Mouse (Mus musculus) kidney, postnatal 36 days (tissue): Measurements from ENCODE around the gene Ube4b.
A peak's percentile ranks its signal among the peaks of the same experiment; 100 is the strongest.

ENCODE experiments used
- DNase-seq, 2 experiments: peaks; one replicate each; pipeline ENCODE4 v3.0.0; 2021 to 2022; ENCODE audit warnings: mixed read lengths in 2 of 2

The Ube4b gene

DNA sequence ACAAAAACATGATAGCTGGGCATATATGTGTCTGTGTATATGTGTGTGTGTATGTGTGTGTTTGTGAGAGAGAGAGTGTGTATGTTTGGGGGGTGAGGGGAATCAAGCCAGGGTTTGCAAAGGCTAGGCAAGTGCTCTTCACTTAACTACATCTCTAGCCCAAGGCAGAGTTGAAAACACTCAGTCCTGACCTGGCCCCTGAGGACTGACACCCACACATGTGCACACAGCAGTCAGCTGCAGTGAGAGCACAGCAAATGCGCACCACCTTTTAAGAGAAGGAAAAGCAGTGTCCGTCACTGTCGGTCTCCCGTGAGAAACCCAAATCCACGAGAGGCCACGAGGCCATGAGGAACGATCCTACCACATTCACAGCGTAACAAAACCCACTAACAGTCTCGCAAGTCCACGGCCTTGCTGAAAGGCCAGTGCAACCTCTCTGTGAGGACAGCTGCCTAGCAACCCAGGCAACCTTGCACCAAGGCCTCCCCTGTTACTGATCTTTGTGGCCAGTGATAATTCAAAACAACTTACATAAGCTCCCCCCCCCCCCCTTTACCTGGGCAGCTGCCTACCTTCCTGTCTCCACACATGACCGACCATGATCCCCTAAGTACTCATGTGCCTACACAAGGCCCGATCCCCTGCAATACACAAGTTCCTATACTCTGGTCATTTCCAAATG is 33.1 kb downstream of the Ube4b start:
- peak; percentile 53 to 60 for DNase-seq

DNA sequence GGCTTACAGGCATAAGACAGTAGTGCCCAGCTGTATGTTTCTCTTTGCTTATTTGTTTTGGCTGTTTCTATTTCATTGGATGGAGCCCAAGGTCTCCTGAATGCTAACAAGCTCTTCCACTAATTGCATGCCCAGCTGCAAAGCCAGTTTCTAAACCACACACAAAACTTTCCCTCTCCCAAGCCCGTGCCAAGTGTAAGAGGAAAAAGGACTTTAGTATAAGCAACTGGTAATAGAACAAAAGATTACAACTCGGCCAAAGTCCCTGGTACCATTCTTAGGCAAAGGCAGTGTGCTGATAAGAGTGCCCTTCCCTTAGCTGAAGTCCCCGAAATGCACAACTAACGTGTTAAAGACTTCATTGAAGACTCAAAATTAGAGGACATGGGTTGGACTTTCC is 34.2 kb downstream of the Ube4b start:
- no peak for DNase-seq

DNA sequence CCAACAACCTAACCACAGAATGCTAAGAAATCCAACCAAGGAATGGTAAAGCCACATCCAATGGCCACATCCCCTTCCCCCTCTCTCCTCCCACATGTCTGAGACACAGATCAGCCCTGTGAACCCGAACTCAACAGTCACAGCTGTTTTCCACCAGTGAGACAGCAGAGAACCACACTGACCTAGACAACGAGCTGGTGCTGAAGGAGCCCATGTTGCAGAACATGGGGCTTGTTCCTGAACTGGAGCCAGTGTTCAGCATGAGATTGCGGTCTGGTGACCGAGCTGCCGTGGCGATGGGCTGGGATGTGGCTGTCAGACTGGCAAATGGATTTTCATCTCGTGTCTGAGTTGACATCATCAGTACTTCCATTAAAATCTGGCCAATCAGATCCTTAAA is 45.5 kb downstream of the Ube4b start:
- DNase-seq = no peak

DNA sequence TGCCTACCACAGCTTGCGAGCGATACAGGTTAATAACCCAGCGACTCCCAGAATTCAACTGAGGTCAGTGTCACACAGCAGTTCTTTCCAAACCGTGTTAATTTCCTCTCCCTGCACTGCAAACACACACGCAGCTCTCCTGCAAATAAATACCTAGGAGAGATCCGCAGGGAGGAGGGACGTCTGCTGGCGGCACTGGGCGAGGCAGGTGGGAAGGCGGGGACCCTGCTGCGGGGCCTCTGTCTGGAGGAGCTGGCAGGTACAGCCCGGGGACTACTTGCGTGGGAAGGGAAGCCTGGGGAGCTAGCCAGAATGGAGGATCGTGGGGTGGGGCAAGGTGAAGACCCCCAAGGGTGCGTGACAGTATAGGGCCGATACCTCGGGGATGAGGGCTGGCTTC is 46.7 kb downstream of the Ube4b start:
- no peak for DNase-seq

DNA sequence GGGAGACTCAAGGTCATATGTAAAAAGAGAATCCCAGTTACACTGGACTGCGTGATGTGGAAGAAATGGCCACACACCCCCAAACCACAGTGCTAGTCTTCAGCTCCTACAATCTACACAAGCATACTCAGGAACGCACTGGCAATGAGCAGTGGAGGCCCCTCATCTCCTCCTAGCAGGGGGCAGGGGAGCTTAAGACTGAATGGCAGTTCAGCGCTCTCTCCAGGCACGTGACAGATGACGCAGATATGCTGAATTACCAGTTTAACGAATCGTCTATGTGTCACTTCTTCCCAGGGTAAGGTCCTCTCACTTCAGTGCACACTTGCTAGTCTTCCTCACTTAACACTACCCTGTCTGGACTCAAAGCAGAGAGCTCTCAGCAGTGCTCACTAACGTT is 47.7 kb downstream of the Ube4b start:
- DNase-seq = no peak

DNA sequence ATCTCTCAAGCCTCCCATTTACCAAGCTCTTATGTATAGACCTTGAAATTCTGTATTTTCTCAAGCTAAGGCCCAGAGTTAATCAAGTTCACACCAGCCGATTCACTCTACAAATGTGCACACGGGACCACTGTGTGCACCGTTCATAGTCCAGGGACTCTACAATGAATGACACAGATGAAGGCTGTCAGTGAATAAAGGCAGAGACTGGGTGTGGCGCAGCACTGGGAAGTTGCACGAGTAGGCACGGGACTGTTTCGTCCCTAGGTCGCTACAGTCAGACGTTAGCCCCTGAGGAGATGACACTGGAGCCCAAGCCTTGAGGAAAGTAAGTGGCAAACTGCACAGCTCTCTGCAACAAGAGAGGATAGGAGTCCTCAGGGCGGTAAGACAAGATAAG is 50.5 kb downstream of the Ube4b start:
- no peak for DNase-seq

DNA sequence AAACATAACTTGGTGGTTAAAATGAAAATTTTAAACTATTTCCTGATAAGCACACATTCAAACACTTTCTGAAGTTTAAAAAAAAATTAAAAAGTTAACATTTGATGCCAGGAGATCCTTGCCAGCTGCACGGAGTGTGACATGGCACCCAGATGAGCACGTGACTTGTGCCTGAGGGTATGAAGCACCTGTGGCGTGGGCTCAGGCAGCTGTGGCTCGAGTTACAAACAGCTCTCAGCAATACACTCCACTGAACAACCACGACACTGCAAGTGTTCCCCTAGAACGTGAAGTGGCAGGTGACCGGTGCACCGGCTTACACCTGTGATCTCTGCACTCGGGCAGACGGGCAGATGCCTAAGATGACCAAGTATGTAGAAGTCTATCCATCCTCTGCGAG is 51.9 kb downstream of the Ube4b start:
- no peak for DNase-seq

DNA sequence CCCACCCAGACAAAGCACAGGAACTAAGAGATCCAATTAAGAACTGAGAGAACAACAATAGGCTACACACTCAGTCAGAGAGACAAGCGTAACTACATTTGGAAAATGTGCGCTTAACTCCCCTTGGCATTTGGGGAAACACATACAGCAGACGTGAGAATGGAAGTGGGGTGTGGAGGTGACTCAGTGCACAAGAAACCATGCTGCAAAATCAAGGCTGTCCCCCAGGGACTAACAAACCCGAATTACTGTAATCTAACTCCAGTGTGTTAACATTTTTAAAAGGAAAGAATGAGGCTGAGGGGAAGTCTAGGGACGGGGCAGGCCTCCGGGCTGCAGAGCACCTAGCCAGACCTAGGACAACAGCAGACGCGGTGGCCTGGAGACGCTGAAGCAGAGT is 52.6 kb downstream of the Ube4b start:
- no peak for DNase-seq

DNA sequence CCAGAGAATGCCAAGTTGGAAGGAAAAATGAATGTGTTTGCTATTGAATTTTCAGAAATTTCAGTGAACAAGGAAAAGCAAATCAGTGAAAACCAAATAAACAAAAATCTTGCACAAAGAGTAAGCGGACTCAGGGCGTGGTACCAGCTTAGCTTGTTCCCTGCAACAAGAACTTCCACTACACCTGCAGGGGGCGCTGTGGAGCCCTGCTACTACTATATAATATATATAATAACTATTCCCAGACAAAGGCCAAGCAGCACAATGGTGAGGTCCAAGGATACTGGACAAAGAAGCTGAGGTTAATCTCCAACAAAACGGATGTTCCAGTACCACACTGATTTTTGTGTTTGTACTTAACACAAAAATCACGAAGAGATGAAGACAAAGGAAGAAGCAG is 53.1 kb downstream of the Ube4b start:
- DNase-seq = peak; percentile 62 to 85

DNA sequence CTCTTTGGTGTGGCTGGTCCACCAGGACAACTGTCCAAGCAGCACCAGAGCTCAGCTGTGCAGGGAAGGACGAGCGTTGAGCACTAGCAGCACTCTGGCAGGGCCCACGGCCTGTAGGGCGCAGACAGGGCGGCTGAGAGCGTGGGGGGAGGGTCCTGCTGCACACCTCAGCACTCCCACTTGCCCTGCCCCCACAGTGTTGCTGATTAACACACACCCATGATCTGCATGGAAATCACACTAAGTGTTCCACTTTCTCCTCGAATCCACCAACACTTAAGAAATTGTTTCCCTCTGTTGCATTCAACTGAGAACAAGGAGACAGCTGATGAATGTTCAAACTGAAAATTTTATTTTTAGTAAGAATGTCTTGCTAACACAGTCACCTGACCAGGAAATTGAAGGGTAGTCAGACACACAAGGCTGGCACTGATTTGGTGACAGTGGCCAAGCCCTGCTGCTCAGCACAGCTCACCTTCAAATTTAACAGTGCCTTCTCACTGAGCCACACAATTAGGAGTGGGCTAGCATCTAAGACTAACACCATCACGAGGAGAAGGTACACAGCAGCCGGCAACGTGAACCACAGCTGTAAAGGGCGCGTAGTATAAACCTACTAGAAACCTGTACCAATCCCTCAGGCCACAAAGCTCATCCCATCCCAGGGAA is 60.7 kb downstream of the Ube4b start:
- peak; percentile 38 to 56 for DNase-seq

DNA sequence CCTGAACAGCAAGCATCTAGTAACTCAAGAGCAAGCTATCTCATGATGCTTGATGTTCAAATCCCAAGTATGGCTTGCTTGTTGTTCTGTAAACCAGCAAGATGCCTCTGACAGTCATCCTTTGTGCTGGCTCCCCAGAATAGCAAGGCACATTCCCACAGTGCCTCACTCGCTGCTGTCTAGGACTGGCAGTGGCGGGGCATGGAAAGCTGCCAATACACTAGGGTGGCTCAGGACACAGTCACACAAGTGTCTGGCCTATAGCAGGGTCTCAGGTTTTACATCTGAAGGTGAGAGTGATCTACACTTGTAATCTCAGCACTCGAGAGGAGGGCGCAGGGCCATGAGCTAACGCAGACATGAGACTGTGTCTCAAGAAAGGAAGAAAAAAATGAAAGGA is 61.7 kb downstream of the Ube4b start:
- DNase-seq = peak in 1 of 2 experiments; percentile 41

DNA sequence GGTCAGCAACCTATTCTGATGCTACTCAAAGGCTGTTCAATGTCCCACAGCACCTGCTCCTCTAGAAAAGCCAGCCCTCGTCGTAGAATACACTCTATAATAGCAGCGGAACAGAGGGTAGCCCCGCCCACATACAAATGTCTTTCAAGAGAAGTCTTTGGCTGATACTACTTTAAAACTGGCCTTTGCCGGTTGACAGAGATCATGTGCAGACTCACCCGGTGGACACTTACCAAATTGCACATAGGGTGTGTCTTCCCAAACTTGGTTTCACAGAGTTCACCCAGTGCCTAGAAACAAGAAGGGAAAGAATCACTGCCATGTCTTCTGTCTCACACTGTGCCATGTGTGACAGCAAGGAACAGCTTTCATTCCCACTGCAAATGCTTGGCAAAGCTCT is 65.5 kb downstream of the Ube4b start:
- DNase-seq = no peak

DNA sequence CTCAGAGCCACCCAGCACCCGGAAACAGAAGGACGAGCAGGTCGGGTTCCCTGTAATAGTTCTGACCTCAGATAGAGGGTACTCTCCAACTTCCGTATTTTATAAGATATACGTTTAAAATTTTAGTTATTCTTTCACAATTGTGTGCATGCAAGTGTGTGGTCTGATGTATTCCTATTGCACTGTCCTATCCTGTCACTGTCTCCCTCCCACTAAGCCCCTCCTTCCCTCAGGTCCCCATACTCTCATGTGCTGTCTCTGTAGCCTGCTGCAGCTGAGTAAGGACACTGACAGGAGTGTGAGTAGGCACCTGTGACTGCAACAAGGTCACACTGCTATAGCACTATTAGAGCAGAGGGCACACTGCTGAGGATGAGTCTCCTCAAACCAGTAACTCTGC is 65.9 kb downstream of the Ube4b start:
- no peak for DNase-seq

DNA sequence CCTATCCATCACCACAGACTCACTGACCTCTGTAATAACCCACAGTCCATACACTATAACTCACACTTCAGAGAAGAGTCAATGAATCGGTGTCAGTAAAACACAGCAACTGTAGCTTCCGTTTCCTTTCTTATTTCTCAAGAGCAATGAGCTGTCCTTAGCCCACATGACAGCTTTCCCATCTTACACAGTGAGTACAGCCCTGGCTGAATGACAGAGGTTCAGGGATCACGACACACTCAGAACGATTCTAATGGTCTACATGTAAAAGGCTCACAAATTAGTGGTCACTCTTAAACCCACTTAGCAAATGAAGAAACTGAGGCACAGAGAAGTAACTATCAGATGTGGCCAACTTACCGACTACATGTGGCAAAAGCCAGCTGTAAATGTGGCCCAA is 68.6 kb downstream of the Ube4b start:
- no peak for DNase-seq

DNA sequence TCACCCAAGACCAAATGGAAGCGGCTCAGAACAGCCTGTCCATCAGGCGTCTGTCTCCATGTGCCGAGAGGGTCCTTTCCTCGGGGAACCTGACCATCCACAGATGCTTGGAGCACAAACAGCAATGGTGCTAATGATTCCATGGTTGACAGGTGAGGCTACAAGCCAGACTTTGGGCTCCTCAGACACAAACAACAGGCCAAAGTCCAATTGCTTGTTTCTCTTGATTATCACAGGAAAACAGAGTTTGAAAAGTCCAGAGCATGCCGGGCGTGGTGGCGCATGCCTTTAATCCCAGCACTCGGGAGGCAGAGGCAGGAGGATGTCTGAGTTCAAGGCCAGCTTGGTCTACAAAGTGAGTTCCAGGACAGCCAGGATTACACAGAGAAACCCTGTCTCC is 71.9 kb downstream of the Ube4b start:
- peak; percentile 39 to 45 for DNase-seq

DNA sequence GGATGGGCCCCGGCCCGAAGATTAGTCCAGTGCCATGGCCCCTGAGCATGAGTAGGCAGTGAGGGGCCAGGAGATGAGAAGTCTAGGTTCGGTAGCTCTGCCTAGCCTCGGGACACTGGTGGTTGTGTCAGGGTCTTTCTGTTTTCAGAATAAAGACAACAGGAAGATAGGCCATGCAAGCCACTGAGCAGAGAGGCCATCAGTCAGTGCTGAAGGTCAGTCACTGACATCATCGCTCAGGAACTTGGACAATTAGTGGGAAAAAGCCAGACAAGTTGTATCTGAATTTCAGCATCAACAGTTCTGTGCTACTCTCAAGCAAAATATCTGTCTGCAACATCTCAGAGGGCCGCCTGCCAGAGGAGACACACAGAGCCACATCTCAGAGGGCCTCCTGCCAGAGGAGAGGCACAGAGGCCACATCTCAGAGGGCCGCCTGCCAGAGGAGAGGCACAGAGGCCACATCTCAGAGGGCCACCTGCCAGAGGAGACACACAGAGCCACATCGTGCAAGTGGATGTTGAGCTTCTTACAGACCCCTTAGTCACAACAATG is 74.9 kb downstream of the Ube4b start:
- peak in 1 of 2 experiments; percentile 26 for DNase-seq

DNA sequence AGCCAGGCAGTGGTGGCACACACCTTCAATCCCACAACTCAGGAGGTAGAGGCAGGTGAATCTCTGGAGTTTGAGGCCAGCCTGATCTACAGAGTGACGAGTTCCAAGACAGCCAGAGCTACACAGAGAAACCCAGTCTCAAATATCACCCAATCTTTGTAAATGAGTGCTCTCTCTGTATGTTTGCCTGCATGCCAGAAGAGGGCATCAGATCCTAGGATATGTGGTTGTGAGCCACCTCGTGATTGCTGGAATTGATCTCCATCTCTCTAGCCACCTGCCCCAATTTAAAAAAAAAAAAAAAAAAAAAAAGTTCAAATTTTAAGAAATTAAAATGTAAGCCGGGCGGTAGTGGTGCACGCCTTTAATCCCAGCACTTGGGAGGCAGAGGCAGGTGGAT is 77.6 kb downstream of the Ube4b start:
- no peak for DNase-seq

DNA sequence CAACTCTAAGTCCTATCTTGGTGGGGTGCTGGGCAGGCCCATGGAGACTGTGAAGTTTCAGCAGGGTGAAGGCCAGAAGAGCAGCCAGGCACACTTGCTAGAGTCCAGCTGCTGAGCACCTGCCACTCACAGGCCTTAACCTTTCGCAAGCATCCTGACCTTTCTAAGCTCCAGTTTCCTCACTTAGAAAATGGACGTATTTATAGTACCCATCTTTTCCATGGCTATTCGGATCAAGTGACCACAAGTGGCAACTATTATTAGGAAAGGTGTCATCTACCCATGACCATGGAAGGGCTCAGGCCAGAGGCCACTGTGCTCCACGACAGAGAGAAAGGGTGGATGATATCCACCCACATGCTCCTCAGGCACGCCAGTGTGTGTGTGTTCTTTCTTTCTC is 80.7 kb downstream of the Ube4b start:
- DNase-seq = no peak

DNA sequence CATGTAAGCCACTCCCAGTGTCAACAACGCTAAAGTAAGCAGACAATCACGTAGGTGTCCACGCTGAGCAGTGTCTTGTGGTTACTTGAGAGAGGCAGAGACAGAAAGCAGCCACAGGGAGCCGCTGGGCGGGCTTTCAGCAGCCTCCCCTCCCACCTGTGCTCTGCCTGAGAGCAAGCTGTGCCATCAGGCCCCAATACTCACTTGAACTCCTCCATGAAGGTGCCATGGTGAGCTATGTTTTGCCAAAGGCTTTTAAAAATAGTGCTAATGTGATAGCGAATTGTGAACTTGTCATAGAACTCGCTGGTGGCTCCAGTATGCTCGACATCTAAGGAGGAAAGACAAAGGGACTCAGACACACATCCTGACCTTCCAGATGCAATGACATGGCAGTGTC is 82.2 kb downstream of the Ube4b start:
- DNase-seq = no peak

DNA sequence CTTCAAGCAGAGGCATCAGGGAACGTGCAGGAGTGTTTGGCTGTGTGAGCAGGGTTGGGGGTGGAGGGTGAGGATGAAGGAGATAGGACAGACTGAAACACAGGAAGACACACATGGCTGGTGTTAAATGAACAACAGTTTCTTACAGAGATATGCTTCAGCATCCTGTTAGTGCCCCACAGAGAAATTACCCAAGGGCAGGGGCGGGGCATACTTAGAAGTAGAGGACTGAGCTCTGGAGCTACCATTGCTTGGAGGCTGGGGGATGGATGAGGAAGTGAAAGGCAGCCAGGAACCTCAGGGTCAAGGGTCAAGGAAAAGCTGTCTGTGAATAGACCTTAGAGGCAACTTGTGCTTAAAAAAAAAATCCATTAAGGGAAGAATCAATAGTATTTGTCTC is 85.9 kb downstream of the Ube4b start:
- no peak for DNase-seq

DNA sequence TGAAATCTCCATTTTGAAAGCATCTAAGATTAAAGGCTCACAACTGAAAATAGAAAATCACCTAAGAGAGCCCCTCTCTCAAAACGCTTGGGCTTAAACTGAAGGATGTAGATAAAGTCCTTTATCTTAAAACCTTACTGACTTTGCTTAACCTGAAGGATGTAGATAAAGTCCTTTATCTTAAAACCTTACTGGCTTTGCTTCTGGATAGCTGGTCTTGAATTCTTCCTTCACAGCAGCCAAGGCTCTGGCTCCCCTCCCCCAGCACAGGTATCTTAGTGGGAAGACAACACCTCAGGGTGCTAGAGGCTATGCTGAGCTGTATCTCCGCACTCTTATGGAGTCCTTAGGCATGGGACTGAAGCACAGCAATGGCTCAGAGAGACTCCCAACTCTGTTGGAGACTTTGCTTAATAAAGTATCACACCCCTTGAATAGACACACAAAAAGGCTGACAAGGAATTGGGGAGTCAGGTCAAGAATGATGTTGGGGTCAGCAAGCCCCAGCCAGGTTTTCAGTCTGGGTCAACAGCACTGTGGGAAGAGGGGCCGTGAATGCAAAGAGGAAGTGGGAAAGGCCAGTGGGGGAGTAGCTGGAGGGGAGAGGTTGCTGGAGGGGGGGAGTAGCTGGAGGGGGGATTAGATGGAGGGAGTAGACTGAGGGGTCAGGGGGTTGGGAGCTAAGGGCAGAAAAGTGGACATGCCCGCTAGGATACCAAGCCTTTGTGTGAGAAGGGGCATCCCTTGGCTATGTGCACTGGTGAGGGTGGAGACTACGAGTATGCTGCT is 86.9 kb downstream of the Ube4b start:
- no peak for DNase-seq

DNA sequence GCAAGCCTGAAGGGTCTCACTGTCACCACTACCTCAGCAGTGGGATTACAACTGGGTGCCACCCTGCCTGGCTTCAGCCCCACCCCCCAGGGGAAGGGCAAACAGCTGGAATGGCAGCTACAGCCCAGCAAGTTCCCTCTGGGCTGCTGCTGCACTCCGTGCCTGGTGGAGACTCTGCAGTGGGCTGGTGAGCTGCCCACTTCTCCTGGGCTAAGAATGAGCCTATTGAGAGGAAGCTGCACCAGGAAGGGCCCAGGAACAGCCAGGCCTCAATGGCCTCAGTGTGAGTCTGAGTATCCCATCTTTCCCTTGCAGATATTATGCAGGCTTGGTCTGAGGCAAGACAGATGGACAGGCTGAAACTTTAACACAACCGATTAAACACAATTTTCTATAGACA is 88.4 kb downstream of the Ube4b start:
- no peak for DNase-seq

DNA sequence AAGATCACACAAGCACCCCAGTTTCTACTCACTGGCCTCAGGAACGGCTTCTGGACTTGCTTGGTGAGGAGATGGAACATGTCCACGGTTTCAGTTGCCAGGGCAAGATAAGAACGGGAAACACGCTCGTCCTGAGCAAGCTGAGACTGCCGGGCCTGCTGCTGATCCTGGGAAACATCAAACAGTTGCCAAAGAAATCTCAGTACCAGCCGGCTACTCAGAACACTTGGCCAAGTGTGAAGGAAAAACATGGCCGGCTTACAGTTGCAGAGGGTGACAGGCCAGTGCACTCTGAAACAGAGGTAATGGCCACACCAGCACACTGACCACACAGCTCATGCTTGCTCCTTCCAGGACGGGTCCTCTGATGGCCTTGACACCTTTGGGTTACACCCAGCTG is 89.2 kb downstream of the Ube4b start:
- DNase-seq = no peak

DNA sequence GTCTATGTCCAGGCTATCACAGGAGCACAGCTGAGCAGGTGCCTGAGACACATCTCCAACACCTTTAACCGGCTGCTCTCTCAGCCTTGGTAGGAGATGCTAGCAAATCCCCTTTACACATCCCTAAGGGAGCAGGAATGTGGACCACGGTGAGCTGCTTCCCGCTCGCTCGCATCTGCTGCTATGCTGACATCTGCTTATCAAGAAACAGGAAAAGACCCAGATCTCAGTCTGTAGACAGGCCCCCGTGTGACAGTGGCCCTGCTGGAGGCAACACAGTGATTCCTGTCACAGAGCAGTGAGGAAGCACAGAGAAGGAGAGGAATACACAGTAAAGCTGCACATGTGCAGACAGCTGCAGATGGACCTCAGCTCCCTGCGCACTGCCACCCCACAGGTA is 90.2 kb downstream of the Ube4b start:
- DNase-seq = no peak
